Mouse (Mus musculus): Measurements from ENCODE around the gene Gp9.
A peak's percentile ranks its signal among the peaks of the same experiment; 100 is the strongest.

The Gp9 gene

DNA sequence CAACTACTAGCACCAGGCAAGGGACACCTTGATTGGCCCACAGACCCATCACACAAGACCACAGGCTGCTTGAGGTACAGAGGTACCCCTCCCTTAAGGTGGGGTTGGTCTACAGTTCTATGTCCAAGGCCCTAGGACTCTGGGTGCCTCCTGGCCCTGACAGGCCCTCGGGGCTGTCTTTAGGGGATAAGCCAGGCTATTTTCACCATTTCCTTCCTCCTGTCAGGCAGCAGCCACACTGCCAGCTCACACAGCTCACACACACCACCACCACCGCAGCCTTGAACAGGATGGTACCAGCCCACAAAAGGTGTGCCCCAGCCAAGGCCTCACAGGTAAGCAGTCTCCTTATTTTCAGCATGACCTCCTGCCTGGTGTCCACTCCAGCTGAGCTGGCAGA lies at the start of gene Gp9:
Gene Gp9 (plus strand): TSS at position 231 of the 400 bp plus-strand sequence.
- DNase-seq (ENCODE audit: low read depth in 2 of 2, low spot score in 2 of 2) = no peak

DNA sequence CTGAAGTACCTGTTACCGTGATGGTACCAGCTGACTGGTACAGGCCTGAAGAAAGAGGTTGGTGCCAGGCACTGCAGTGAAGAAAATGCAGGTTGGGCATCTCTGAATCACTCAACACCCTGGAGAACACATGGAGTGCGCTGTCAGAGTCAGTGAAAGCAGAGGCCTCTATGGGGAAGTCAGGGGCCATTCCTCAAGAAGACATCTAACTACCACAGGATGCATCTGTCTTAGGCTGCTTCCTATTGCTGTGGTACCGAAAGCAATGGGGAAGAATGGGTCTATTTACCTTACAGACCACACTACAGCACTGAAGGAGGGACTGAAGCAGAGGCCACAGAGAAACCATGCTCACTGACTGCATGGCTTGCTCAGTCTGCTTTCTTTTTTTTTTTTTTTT lies 49.8 kb upstream of the Gp9 start:
- no peak for DNase-seq (ENCODE audit: low read depth in 2 of 2, low spot score in 2 of 2)

DNA sequence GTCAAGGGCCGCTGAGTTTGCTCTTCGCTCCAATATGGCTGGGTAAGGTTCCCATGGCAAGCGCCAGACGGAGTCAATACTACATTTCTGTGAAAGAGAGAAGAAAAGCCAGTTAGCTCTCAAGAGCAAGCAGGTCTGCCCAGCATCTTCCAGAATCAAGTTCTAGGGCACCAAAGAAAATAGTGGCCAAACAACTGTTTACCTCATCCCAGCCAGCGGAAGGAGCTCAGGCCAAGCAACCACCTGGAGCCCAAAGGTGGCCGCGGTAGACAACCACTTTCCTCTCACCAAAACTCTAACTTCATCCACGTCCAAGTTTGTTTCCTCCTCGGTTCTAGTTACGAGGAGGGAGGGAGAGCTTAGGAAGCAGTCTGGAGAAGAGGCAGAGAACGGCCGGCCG lies 47.7 kb upstream of the Gp9 start:
- DNase-seq (ENCODE audit: low read depth in 2 of 2, low spot score in 2 of 2) = no peak

DNA sequence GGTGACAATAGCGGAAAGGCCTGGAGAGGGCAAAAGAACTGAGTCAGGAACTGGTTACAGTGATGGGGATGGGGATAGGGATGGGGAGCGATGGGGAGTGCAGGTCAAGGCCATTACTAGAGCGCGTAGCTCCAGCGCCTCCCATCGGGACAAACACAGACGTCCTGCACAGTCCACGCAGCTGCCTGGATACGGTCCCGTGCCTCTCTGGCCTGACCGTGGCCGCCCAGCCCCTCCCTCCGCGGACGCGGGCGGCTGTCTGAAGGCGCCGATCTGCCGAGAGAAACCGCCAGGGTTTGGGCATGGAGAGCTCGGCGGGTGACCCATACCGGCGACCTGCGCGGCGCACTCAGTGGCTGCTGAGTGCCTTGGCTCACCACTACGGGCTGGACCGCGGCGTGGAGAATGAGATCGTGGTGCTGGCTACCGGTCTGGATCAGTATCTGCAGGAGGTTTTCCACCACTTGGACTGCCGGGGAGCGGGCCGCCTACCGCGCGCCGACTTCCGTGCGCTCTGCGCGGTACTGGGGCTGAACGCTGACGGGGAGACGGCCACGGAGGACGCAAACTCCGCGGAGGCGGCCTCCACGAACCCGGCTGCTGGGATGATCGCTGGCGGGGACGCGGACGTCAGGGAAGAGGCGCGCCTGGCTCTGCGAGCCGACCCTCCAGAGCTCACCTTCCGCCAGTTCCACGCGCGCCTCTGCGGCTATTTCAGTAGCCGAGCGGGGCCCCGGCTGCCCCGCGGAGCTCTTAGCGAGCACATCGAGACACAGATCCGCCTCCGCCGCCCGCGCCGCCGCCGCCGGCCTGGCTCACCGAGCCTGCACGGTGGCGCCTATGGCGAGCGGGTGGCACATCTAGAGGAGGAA lies 47.0 kb upstream of the Gp9 start, which contains the start of gene Efcc1:
Gene Efcc1 (plus strand): TSS at position 279 of the 872 bp plus-strand sequence.
- DNase-seq (ENCODE audit: low read depth in 2 of 2, low spot score in 2 of 2) = no peak

DNA sequence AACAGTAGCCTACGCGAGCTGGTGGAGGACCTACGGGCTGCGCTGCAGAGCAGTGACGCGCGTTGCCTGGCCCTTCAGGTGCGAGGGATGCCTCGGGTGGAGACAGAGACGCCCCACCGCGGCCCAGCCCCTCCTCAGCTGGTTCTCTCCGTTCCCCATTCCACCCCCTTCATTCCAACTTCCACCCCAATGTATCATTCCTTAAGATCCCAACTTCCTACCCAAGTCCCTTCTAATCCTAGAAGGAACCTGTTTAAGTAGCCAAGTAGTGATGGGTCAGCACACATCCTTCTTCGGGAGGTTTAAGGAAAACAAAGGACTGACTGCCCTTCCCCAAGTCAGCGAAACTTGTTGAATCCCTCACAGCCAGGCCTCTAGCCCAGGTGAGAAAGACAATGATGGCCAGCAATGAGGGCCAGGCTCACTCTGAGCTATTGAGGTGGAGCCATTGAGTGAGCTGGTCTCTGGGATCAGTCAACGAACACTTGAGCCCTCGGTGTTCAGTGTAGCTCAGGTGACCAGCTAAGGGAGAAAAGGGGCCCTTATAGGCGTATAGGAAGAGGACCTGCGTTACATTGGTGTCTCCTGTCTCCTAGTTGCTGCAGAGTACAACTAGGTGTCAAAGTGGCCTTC lies 46.3 kb upstream of the Gp9 start:
- no peak for DNase-seq (ENCODE audit: low read depth in 2 of 2, low spot score in 2 of 2)

DNA sequence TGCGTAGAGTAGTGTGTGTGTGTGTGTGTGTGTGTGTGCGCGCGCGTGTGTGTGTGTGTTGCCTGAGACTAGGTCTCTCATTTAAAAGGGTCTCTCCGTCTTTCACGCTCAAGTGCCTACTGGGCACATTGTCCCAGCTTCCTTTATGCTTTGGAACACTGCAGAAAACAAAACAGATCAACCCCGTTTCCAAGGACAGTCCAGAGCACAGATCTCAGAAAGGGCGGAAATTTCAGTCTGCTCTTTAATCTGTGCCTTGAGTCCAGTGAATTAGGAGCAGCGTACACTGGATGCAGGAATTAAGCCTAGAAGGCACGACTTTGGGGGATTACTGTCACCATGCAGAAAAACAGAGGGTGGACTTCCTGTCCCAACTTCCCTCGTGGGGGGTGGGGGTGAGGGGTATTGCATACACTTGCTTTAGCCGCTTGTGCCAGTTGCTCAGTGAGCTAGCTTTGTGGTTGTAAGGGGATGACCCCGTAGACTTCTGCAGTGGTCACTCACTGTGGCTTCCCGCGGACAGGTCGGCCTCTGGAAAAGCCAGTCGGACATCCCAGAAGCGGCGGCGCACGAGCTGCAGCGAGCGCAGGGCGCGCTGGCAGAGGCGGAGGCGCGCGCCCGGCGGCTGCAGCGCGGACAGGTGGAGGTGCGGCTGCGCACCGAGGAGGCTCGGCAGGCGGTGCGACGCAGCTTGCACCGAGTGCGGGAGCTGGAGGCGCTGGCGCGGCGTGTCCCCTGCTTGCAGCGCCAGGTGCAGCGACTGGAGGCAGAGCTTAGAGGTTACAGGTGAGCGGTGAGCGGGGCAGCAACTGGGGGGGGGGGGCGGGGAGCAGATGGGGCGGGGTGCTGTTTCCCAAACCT lies 45.5 kb upstream of the Gp9 start:
- DNase-seq (ENCODE audit: low read depth in 2 of 2, low spot score in 2 of 2) = no peak

DNA sequence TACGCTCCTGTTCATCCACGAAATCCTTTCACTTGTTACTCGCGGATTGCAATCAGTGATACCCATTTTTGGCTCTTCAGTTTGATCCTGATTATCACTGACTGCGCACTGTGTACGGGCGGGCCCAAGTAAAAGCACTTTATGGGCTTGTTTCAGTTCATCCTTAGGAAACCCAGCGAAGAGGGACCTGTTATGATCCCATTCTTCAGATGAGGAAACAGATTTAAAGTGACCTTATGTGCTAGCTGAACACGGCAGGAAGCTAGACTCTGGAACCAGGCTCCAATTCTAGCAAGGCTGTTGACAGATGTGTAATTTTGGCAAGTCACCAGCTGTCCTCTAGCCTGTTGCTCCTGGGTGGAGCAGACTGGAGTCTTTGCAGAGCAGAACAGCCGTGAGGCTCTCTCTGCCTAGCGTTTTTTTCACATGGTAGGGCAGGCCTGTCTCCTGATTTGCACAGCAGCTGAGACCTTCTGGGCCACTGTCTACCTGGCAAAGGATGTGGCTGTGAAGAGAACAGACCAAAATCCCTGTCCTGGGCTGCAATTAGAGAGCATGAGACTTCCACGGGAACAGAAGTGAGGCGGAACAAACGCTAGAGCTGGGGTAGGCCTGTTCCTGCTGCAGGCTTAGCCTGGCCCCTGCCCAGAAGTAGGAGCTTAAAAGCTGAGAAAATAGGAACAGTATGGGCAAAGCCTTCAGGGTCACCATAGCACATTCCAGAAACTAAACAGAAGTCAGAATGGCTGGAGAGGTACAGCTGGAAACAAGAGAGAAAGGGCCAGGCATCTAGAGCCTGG lies 44.5 kb upstream of the Gp9 start:
- no peak for DNase-seq (ENCODE audit: low read depth in 2 of 2, low spot score in 2 of 2)

DNA sequence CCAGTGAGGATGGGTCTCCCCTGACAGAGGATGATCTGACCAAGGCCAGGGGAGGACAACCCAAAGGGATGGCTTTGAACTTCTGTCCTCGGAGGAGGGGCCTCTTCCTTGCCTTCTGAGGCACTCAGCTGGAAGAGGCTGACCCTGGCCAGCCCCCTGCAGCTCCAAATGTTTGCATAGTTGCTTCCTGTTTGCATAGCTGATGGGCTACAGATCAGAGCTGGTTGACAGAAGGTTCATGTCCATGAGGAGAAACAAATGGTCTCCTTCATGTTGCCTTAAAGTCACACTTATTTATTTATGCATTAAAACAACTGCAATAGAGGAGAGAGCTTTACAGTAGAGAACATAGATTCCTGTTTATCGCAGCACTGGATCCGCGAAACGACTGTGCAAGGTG lies 43.7 kb upstream of the Gp9 start:
- no peak for DNase-seq (ENCODE audit: low read depth in 2 of 2, low spot score in 2 of 2)

DNA sequence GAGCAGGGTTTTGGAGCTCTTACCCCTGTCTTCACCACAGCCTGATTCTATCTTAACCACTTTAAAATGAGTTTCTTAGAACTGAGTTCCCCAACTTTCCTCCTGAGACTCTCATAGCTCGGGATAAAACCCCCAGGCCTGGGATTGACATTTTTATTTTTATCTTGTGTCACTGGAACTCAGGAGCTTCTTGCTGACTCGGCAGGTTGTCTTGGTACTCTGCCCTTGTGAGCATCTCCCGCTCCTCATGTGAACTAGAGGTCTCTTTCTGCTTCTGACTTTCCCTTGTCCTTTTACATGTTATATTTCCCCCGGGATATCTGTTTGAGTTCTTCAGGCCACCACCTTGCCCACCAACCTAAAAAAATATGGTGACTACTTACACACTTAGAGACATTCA lies 40.9 kb upstream of the Gp9 start:
- DNase-seq (ENCODE audit: low read depth in 2 of 2, low spot score in 2 of 2) = no peak

DNA sequence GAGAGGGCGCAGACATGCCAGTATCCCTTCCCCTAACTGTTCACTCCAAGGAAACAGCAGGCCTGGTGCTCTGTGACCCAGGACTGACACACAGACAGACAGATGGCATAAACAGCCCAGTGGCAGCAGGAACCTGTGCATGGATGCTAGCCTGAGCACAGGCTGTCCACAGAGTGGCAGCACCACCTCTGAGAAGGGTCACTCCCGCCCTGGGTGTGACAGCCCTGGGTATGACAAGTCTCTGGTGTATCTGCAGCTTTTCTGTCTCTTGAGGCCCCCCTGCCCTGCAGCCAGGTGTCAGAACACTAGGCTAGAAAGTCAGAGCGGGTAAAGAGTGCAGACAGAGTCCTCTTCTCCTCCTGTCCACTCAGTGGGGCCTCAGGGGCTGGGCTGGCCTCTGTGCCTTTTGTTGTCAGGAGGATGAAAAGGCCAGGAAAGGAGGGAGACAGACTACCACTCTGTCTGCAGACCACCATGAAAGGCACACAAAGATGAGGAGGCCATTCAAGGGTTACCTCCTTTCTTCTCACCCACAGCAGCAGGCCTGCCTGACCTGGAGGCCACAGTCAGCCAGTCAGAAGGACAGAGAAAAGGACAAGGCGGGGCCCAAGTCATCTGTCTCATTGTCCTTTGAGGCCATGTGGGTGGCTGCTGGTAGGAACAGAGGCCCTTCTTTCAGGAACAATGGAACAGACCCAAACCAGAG lies 39.8 kb upstream of the Gp9 start:
- no peak for DNase-seq (ENCODE audit: low read depth in 2 of 2, low spot score in 2 of 2)

DNA sequence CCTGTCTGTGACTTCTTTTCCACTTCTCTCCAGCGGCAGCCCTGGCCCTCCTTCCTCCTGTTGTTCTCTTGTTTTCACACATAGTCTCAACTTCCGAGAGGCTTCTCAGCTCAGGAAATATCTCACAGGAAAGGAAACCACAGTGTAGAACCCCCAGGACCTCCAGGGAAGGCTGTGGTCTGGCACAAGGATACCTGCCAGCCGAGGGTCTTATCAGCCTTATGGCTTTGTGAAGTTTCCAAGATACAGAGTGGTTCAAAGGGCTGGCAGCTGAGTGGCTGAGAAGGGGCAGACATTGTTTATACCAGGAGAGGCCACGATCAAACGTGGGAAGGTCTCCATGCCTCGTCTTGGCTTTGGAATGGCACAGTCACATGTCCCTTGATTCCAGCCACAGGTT lies 38.0 kb upstream of the Gp9 start:
- DNase-seq (ENCODE audit: low read depth in 2 of 2, low spot score in 2 of 2) = no peak

DNA sequence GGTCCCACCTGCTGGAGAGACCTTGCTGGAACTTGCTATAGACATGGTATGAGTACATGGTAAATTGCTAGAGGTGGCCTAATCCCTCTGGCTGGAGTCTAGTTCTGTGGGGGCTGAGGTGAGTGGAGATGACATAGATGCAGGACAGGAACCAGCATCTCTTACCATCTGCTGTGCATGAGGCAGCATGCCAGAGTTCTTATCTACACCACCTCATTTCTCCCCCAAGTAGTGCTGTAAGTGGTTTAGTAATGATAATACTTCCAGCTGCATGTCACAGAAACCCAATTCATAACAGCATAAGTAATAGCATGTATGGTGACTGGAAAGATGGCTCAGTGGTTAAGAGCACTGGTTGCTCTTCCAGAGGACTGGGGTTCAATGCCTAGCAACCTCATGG lies 37.4 kb upstream of the Gp9 start:
- DNase-seq (ENCODE audit: low read depth in 2 of 2, low spot score in 2 of 2) = no peak

DNA sequence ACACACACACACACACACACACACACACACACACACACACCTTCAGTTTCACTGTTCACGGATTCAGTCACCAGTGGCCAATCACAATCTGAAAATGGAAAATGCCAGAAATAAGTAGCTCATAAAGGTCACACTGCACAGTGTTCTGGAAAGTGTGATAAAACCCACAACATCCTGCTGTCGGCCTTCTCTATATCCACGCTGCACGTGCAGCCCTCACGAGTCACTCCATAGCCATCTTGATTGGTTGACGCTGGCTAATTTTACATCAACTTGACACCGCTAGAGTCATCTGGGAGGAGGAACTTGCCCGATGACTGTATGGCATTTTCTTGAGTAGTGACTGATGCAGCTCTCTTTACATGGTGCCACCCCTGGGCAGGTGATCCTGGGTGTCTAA lies 35.9 kb upstream of the Gp9 start:
- DNase-seq (ENCODE audit: low read depth in 2 of 2, low spot score in 2 of 2) = no peak

DNA sequence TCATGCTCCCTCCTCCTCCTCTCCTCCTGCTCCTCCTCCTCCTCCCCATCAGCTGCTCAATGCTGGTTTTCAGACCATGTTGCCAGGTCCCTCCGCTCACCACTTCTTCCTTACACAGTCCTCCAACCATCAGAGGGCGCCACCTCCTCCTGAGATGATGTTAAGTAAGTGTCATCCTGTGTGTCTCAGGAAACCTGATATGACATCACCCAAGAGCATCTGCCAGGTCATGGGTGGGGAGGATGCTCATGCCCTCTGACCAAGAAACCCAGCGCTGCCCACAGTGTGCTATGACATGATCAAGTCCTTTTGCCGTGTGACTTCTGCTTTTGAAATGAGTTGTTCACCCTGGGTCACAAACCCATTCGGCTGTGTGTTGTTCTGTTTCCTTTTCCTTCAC lies 35.1 kb upstream of the Gp9 start:
- peak in 1 of 2 experiments; percentile 39 for DNase-seq (ENCODE audit: low read depth in 2 of 2, low spot score in 2 of 2)

DNA sequence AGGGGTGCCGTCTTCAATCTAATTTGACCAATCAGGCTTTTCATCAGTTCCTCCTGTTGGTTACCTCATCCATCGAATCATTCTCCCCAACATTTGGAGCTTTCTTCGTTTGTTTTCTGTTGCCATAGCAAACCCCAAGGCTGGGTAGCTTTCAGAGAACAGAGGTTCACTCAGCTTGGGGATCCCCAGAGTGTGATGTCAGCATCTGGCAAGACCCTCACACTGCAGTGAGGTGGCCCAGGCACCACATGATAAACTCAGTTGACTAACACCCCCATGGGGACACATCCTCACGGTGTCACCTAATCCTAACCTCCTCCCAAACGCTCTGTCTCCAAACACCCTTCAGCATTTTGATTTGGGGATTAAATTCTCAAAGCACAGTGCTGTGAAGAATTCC lies 34.6 kb upstream of the Gp9 start:
- no peak for DNase-seq (ENCODE audit: low read depth in 2 of 2, low spot score in 2 of 2)

DNA sequence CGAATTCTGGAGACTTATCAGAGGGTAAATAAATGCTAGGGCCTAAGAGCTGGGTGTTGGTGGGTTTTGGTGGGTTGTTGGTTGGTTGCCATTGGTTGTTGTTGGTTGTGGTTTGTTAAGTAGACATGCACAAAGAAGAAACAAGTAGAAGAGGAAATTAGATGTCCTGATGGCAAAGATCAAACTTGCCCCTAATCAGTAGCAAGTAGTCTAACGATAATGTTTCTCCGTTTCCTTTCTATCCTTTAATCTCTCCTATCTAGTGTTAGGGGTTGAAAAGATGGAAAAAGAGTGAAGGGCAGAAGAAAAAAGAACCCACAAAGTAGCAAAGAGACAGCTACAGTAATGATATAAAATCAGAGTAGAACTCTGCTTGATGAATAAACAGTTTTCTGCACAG lies 33.2 kb upstream of the Gp9 start:
- DNase-seq (ENCODE audit: low read depth in 2 of 2, low spot score in 2 of 2) = no peak

DNA sequence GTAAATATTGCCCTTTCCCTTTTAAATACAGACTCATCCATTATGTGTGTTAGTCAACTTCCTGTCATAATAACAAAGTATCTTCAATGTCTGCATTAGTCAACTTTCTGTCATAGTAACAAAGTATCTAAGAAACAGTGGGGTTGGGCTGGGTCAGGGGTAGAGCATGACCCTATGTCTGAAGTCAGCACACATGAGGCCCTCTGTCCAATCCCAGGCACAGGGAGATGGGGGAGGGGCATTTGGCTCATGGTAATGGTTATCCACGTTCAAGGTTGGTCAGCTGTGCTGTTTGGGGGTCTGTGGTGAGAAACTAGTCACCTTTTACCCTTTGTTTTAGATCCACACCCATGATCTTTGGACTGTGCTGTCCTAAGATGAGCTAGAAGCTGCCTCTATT lies 32.6 kb upstream of the Gp9 start:
- DNase-seq (ENCODE audit: low read depth in 2 of 2, low spot score in 2 of 2) = no peak

DNA sequence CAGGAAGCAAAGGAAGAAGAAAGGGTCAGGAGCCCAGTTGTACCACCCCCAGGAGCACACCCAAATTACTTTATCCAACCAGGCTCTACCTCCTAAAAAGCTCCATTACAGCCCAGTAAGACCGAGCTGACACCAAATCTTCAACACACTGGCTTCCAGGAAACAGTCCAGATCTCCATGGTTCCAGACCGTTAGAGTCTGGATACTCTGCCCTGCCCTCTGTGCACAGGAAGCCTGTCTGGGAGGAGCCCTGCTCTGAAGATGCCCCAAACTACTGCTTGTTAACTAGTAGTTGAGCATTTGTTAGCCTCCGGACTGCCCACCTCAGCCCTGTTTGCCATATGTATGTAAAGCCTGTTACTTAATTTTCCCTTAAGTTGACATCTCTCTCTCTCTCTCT lies 31.8 kb upstream of the Gp9 start:
- no peak for DNase-seq (ENCODE audit: low read depth in 2 of 2, low spot score in 2 of 2)

DNA sequence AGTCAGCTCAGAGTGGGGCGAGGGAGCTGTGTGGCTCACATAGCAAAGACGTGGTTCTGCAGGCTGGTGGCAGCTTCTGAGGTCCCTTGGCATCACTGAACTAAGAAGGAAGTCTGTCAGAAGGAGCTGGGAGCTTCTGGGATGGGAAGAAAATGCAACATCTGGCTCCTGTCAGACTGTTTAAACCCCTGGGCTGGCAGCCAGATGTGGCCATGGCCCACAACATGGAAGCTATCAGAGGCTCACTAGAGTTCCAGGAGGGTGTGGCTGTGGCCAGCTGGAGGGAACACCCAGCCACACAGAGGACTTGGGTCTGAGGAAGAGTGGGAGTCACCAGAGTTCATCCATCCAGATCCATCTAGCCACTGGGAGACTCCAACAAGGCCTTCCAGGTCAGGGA lies 31.0 kb upstream of the Gp9 start:
- DNase-seq (ENCODE audit: low read depth in 2 of 2, low spot score in 2 of 2) = no peak

DNA sequence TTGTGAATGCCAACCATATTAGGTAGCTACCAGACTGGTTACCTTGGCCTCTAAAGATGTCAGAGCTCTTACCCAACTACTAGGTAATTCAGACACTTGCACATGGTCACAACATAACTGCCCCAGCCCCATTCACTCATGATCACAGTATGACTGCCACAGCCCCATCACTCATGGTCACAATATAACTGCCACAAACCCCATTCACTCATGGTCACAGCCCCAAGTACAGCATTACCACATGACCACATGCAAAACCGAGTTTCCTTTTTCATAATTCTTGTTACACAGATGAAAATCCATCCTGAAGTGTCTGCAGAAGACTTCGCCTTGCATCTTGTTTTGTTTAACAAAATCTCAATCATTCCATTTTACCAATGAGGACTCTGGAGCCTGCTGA lies 29.8 kb upstream of the Gp9 start:
- DNase-seq (ENCODE audit: low read depth in 2 of 2, low spot score in 2 of 2) = no peak

Measured in CD8-positive naive resting alpha-beta T cell, adult 2 months (primary cell).